Mouse (Mus musculus): Measurements from ENCODE around the gene Tcl1.
"Not testable (repeated sequence)": the region's sequence is repeated elsewhere in the genome, so short reads cannot be mapped to it uniquely, and the experiment has no call there.

Tcl1 gene

DNA sequence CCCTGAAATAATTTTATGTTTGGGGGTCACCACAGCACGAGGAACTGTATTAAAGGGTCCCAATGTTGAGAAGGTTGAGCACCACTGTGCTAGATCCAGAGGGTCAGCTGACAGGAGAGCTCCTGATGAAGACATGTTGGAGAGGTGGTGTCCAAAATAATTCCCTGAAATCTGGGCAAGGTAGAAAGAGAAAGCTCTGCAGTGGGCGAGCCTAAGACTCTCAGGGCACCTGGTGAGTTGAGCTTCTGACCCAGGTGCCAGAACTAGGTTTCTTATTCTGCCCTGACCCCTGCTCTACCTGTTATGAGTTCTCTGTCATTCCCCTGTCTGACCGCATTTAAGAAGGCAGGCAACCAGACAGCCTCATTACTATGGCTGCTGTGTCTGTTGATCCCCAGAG is 46.5 kb downstream of the Tcl1 start, which contains the start of gene Tcl1b5:
Tcl1b5 (plus strand) TSS at position 301 of the 400 bp plus-strand sequence.
- DNase-seq = not testable (repeated sequence)

- peak; percentile 83 for DNase-seq
These were observed 48.3 kb downstream of the Tcl1 start for GRCm38 (mm10) chr12:105174318-105174717.

DNA sequence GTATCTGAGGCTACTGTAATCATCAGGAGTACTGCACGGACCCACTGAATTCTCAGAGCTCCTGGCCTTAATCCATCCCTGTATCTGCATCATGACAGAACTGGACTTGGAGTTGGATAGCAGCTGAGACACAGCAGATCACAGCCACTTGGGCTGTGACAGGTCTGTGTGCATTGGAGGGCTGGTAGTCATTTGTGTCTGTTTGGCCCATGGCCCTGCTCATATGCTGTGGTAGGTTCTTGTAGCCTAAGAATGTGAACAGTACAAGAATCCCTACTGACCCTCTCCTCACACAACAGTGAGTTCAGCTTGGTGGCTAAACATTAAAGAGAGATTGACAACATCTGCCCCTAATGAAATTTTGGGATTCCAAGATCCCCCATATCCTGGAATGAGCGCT is 49.2 kb downstream of the Tcl1 start:
- DNase-seq = no peak
